9 mouse cellular contexts compared by ENCODE assay signal in genomic region chr13:12166386-12166785, GRCm38 (mm10). TPM values are rescaled to one million over a fixed set of nuclear protein-coding genes. Genes with fewer than 3 reads are reported as not detected.
DNase-seq lines count a peak whose midpoint lies in the region; ATAC-seq lines count a peak whose summit lies in the region.
"Had no signal": no experiment of that assay in that cellular context is flagged by ENCODE, and none has a peak within 500 bp of the region (broad histone marks: within the 10 kb centered on the region; RNA-seq: fewer than 3 reads in every experiment).

No protein-coding gene starts in this region.

- no peak overlapping the region for H3K4me3 ChIP-seq in embryonic facial prominence, embryonic 14.5 days (ENCODE audit: low read depth, low read length)
- no peak overlapping the region for H3K4me3 ChIP-seq in embryonic facial prominence, embryonic 10.5 days
- H3K4me3 ChIP-seq in neural tube, embryonic 15.5 days (replicated peaks) = no peak overlapping the region
- H3K4me3 ChIP-seq: limb, embryonic 12.5 days had no signal

- intact Hi-C loops in left cerebral cortex, postnatal 4 days (cut with DNase I) = no loop called here

- no peak; the same call in 1 of the 2 replicates for ATAC-seq in embryonic facial prominence, embryonic 14.5 days (ENCODE audit: low read depth)
- no peak for ATAC-seq in neural tube, embryonic 15.5 days (ENCODE audit: low FRiP score)
- ATAC-seq in CD4-positive, CD25-positive, alpha-beta regulatory T cell, adult 4 months = no peak

- no peaks in the 10 kb centered on the region for H3K36me3 ChIP-seq in embryonic facial prominence, embryonic 14.5 days (ENCODE audit: control insufficient read depth, insufficient read depth, low read length)
- no peaks in the 10 kb centered on the region for H3K36me3 ChIP-seq in embryonic facial prominence, embryonic 10.5 days (replicated peaks)
- H3K36me3 ChIP-seq in neural tube, embryonic 15.5 days = no peaks in the 10 kb centered on the region
- H3K36me3 ChIP-seq: limb, embryonic 12.5 days had no signal

- H3K9me3 ChIP-seq in embryonic facial prominence, embryonic 14.5 days (ENCODE audit: control insufficient read depth, low read length) = no peaks in the 10 kb centered on the region
- H3K9me3 ChIP-seq in embryonic facial prominence, embryonic 10.5 days = no peaks in the 10 kb centered on the region
- H3K9me3 ChIP-seq in neural tube, embryonic 15.5 days (replicated peaks) = no peaks in the 10 kb centered on the region
- H3K9me3 ChIP-seq: limb, embryonic 12.5 days had no signal

- 30% methylated on average over 6 of the region's 6 CpGs for WGBS in embryonic facial prominence, embryonic 14.5 days
- 28% methylated on average over 6 of the region's 6 CpGs for WGBS in embryonic facial prominence, embryonic 10.5 days
- WGBS in neural tube, embryonic 15.5 days = 27% methylated on average over 6 of the region's 6 CpGs

- H3K9ac ChIP-seq in embryonic facial prominence, embryonic 14.5 days (ENCODE audit: low read depth, low read length) = no peak overlapping the region
- 0 out of 2 replicates have a peak overlapping the region, but pooled peaks have one; percentile 10 for H3K9ac ChIP-seq in neural tube, embryonic 15.5 days (replicated peaks)
- H3K9ac ChIP-seq: limb, embryonic 12.5 days had no signal

- no peak overlapping the region for H3K27ac ChIP-seq in embryonic facial prominence, embryonic 14.5 days (replicated peaks; ENCODE audit: low read depth, low read length)
- no peak overlapping the region for H3K27ac ChIP-seq in embryonic facial prominence, embryonic 10.5 days (replicated peaks)
- peak overlapping the region; percentile 23; the same call in 1 of the 2 replicates for H3K27ac ChIP-seq in neural tube, embryonic 15.5 days (replicated peaks)
- H3K27ac ChIP-seq: limb, embryonic 12.5 days had no signal

- peak; percentile 19 for DNase-seq in embryonic facial prominence, embryonic 14.5 days (ENCODE audit: low spot score)
- no peak for DNase-seq in embryonic facial prominence, embryonic 10.5 days (ENCODE audit: low spot score)
- DNase-seq in left cerebral cortex, adult 11 months (ENCODE audit: low spot score) = peak; percentile 45
- DNase-seq in left cerebral cortex, postnatal 4 days = no peak
- DNase-seq in kidney, postnatal 14 days = peak; percentile 21
- DNase-seq in gastrocnemius, postnatal 10 days = no peak

- no peaks in the 10 kb centered on the region for H3K4me1 ChIP-seq in embryonic facial prominence, embryonic 14.5 days (ENCODE audit: control insufficient read depth, insufficient read depth, low read length)
- no peaks in the 10 kb centered on the region for H3K4me1 ChIP-seq in embryonic facial prominence, embryonic 10.5 days
- H3K4me1 ChIP-seq in neural tube, embryonic 15.5 days = peaks cover 9% of the 10 kb centered on the region
- H3K4me1 ChIP-seq: limb, embryonic 12.5 days had no signal

- H3K4me2 ChIP-seq in embryonic facial prominence, embryonic 14.5 days (ENCODE audit: low read depth, low read length) = no peak overlapping the region
- H3K4me2 ChIP-seq in neural tube, embryonic 15.5 days = no peak overlapping the region; the same call in 1 of the 2 replicates
- H3K4me2 ChIP-seq: limb, embryonic 12.5 days had no signal

- no peaks in the 10 kb centered on the region for H3K27me3 ChIP-seq in embryonic facial prominence, embryonic 14.5 days (replicated peaks; ENCODE audit: control insufficient read depth, insufficient read depth, low read length)
- no peaks in the 10 kb centered on the region for H3K27me3 ChIP-seq in embryonic facial prominence, embryonic 10.5 days (replicated peaks; ENCODE audit: low read depth, poor library complexity, severe bottlenecking)
- H3K27me3 ChIP-seq in neural tube, embryonic 15.5 days (replicated peaks) = no peaks in the 10 kb centered on the region
- H3K27me3 ChIP-seq: limb, embryonic 12.5 days had no signal

RNA-seq across cellular contexts. Expression of gene Ryr2, which starts 59.6 kb away (rescaled TPM):
- 0.43 and 0.85 TPM in 2 replicates for polyA plus RNA-seq in embryonic facial prominence, embryonic 14.5 days (2014; fragmentation: Nextera tagmentation; extraction: Ambion mirVana)
- 0.14 and 0.15 TPM in 2 replicates for polyA plus RNA-seq in embryonic facial prominence, embryonic 10.5 days (2016; fragmentation: Nextera tagmentation; extraction: Ambion mirVana)
- 10 to 100 TPM; 89.2 to 97.4 TPM for total RNA-seq in left cerebral cortex, postnatal 4 days (2021)
- 4.6 and 7.1 TPM in 2 replicates for polyA plus RNA-seq in neural tube, embryonic 15.5 days (2015; fragmentation: Nextera tagmentation; extraction: Ambion mirVana)
- total RNA-seq in gastrocnemius, postnatal 10 days (2021) = under 1 TPM; 0.33 to 0.75 TPM
- under 1 TPM; 0.34 to 0.78 TPM for polyA plus RNA-seq in CD4-positive, CD25-positive, alpha-beta regulatory T cell, adult 4 months (2017; shearing (Covaris generic))

Comparison
In these comparisons a context has a peak if more than half of its experiments do, and no peak if none do; other contexts are left out.
1. DNase-seq: peak in embryonic facial prominence, embryonic 14.5 days (single experiment), left cerebral cortex, adult 11 months (single experiment) and kidney, postnatal 14 days (single experiment); none in embryonic facial prominence, embryonic 10.5 days (single experiment), left cerebral cortex, postnatal 4 days (single experiment) and gastrocnemius, postnatal 10 days (single experiment).